Mouse (Mus musculus): ENCODE measurements at regions not wholly inside any gene's neighbourhood (a gene's known extent, or its start where the extent isn't known, plus 50 kb on each side); places are given as distances from the start of the nearest gene placed in this dataset.

GRCm38 (mm10) chr1:111754263-111754857 lies 110.4 kb downstream of the Dsel start:
- intact Hi-C loops (cut with DNase I): no loop called here
- no peak for TF ChIP-seq CTCF (IDR thresholded peaks at IDR 0.05)
- DNase-seq (ENCODE audit: extremely low spot score in 1 of 2, low spot score in 2 of 2): no peak
- Histone ChIP-seq H3K4me3 (peak overlapping the region; percentile 37), H3K27ac (no peak overlapping the region)
